Mouse (Mus musculus): ENCODE data around the gene Xrcc1. TPM values are rescaled to one million over a fixed set of nuclear protein-coding genes. Genes with fewer than 3 reads are reported as not detected.
A peak's percentile ranks its signal among the peaks of the same experiment; 100 is the strongest.

Xrcc1 gene
- polyA plus RNA-seq, 1 experiment from 2014 or later, result 63.0 TPM

GRCm38 (mm10) chr7:24571071-24571470 lies 25.0 kb downstream of the Xrcc1 start:
- Histone ChIP-seq H3K4me1 (peaks cover 3% of the 10 kb centered on the region; the same call in 1 of the 2 replicates), H3K27me3 (replicated peaks) (no peaks in the 10 kb centered on the region), H3K4me3 (no peak overlapping the region), H3K27ac (no peak overlapping the region), H3K4me2 (no peak overlapping the region), H3K9me3 (replicated peaks) (no peaks in the 10 kb centered on the region), H3K9ac (no peak overlapping the region), H3K36me3 (peaks cover 72% of the 10 kb centered on the region)
- WGBS (ENCODE audit: insufficient replicate concordance), result 72% methylated on average over 4 of the region's 4 CpGs
- ATAC-seq, result no peak

DNA sequence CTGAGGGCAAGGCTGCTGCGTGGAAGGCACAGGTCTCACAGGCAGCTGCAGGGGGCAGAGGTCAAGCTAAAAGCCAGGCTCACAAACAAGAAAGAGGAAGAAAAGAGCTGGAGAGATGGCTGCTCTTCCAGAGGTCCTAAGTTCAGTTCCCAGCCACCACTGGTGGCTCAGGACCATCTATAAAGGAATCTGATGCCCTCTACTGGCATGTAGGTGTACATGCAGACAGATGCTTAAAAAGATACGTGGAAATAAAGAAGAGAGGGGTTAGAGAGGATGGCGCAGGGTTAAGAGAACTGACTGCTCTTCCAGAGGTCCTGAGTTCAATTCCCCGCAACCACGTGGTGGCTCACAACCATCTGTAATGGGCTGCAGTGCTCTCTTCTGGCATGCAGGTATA lies 26.4 kb downstream of the Xrcc1 start:
- no peak overlapping the region for H3K4me3 ChIP-seq
- H3K4me2 ChIP-seq, result no peak overlapping the region
- H3K27me3 ChIP-seq (replicated peaks), result no peaks in the 10 kb centered on the region
- H3K9ac ChIP-seq, result no peak overlapping the region
- no peak for ATAC-seq
- no peaks in the 10 kb centered on the region for H3K9me3 ChIP-seq (replicated peaks)
- H3K36me3 ChIP-seq, result peaks cover 58% of the 10 kb centered on the region
- H3K4me1 ChIP-seq, result peaks cover 3% of the 10 kb centered on the region; the same call in 1 of the 2 replicates
- 56% methylated on average over 5 of the region's 5 CpGs for WGBS (ENCODE audit: insufficient replicate concordance)
- no peak overlapping the region for H3K27ac ChIP-seq

DNA sequence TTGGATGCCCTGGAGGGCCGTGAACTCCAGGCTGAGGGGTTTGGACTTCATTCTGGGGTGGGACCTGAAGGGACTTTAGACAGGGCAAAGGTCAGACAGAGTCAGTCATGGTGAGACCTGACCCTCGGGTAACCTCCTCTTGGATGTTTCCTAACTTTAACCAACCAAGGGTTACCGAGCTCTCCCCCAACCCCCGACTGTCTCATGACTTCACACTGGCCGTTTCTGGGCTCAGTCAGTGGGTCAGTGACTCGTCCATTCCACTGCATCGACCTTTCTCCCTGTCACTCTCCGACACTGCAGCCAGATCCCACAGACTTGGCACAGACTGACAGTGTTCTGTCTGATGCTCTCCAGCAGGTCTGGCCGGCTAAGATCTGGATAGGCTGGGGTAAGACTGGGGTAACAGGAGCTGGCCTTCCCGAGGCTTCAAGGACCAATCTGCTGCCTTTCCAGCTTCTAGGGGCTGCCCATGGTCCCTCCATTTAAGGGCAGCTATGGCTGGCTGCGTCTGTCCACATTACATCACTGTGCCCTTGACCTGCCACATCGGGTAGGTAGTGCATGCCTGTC lies 28.2 kb downstream of the Xrcc1 start:
- Histone ChIP-seq H3K9me3 (replicated peaks) (no peaks in the 10 kb centered on the region), H3K36me3 (peaks cover 39% of the 10 kb centered on the region), H3K9ac (no peak overlapping the region), H3K27ac (no peak overlapping the region), H3K4me3 (no peak overlapping the region), H3K4me1 (peaks cover 3% of the 10 kb centered on the region; the same call in 1 of the 2 replicates), H3K27me3 (replicated peaks) (no peaks in the 10 kb centered on the region), H3K4me2 (no peak overlapping the region)
- peak; percentile 50 for ATAC-seq
- 58% methylated on average over 12 of the region's 12 CpGs for WGBS (ENCODE audit: insufficient replicate concordance)

DNA sequence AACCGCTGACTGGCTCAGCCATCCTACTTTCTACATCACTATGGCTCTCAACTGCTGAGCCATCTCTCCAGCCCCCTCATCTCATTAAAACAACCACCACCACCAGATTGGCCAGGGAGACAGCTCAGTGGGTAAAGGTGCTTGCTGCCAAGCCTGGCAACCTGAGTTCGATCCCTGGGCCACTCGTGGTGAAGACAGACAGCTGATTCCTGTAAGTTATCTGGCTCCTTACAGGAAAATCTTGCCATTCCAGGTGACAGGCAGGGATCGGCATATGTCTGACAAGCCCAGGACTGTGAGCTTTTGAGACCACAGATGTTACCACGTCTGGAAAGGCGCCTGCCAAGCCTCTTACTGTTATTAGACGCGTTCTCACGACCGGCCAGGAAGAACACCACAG lies 31.7 kb downstream of the Xrcc1 start:
- Histone ChIP-seq H3K4me2 (no peak overlapping the region), H3K36me3 (peaks cover 8% of the 10 kb centered on the region)

GRCm38 (mm10) chr7:24584876-24585275 lies 38.8 kb downstream of the Xrcc1 start:
- Histone ChIP-seq H3K9ac (no peak overlapping the region), H3K36me3 (no peaks in the 10 kb centered on the region), H3K4me2 (no peak overlapping the region), H3K9me3 (replicated peaks) (0 out of 2 replicates have a peak, but pooled peaks cover 3% of the 10 kb centered on the region), H3K4me3 (no peak overlapping the region), H3K4me1 (peaks cover 21% of the 10 kb centered on the region), H3K27ac (no peak overlapping the region), H3K27me3 (replicated peaks) (peaks cover 44% of the 10 kb centered on the region)
- no peak for ATAC-seq
- WGBS (ENCODE audit: insufficient replicate concordance), result 82% methylated on average over 6 of the region's 6 CpGs

More for the DNA sequence above, 31.7 kb downstream of the Xrcc1 start:
- Histone ChIP-seq H3K27ac (no peak overlapping the region), H3K27me3 (replicated peaks) (no peaks in the 10 kb centered on the region), H3K9ac (no peak overlapping the region), H3K9me3 (replicated peaks) (no peaks in the 10 kb centered on the region), H3K4me1 (peaks cover 3% of the 10 kb centered on the region; the same call in 1 of the 2 replicates), H3K4me3 (no peak overlapping the region)
- WGBS (ENCODE audit: insufficient replicate concordance), result 81% methylated on average over 10 of the region's 10 CpGs
- no peak for ATAC-seq

DNA sequence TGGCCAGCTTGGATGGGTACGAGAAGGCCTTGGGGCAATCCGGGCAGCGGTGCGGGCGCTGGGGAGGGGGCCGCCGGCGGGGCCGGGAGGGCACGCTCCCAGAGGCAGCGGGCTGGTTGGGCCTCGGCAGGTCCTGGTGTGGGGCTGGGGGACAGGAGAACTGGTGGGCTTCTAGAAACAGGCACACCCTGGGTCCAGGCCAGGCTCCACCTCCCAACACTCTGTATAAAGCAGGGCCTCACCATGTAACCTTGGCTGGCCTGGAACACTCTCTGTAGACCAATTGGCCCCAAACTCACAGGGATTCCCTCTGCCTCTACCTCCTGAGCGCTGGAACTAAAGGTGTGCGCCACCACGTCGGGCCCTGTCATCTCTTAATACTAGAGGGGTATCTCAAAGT lies 39.9 kb downstream of the Xrcc1 start:
- H3K4me3 ChIP-seq, result no peak overlapping the region
- H3K9ac ChIP-seq, result no peak overlapping the region
- no peak for ATAC-seq
- H3K4me2 ChIP-seq, result no peak overlapping the region
- 0 out of 2 replicates have a peak, but pooled peaks cover 3% of the 10 kb centered on the region for H3K9me3 ChIP-seq (replicated peaks)
- WGBS (ENCODE audit: insufficient replicate concordance), result 39% methylated on average over 16 of the region's 16 CpGs
- H3K27ac ChIP-seq, result no peak overlapping the region
- H3K4me1 ChIP-seq, result peaks cover 30% of the 10 kb centered on the region
- H3K36me3 ChIP-seq, result no peaks in the 10 kb centered on the region
- peaks cover 44% of the 10 kb centered on the region for H3K27me3 ChIP-seq (replicated peaks)

DNA sequence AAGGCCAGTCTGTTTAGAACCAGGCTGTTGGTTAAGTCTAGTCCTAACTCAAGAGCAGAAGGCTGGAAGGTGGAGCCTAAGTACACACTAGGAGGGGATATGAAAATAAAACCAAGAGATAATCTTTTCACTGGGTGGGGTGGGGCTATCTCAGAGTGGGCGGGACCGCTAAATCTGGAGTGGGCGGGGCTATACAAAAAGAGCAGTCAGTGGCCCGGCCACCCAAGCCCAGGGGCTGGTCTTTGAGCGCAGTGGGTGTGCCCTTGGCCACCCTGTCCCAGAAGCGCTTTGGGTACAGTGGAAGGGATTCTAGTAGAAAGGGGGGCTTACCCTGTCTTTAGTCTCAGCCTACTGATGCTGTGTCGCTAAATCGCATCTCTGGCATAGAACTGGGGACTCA lies 40.7 kb downstream of the Xrcc1 start:
- peak; percentile 78 for ATAC-seq
- H3K27ac ChIP-seq, result no peak overlapping the region
- no peaks in the 10 kb centered on the region for H3K36me3 ChIP-seq
- no peak overlapping the region for H3K9ac ChIP-seq
- H3K4me3 ChIP-seq, result peak overlapping the region; percentile 52
- H3K4me1 ChIP-seq, result peaks cover 39% of the 10 kb centered on the region
- H3K4me2 ChIP-seq, result peak overlapping the region; percentile 78
- 0 out of 2 replicates have a peak, but pooled peaks cover 3% of the 10 kb centered on the region for H3K9me3 ChIP-seq (replicated peaks)
- WGBS (ENCODE audit: insufficient replicate concordance), result 7% methylated on average over 8 of the region's 8 CpGs
- H3K27me3 ChIP-seq (replicated peaks), result peaks cover 44% of the 10 kb centered on the region

GRCm38 (mm10) chr7:24587330-24588105 lies 41.4 kb downstream of the Xrcc1 start, which contains the start of the genes Ethe1 and Zfp575:
Ethe1 (plus strand) TSS chr7:24587543.
Zfp575 (minus strand) TSS chr7:24587641.
- Histone ChIP-seq H3K27me3 (replicated peaks) (peaks cover 44% of the 10 kb centered on the region), H3K27ac (no peak within 1 kb of the TSS), H3K4me3 (peak within 1 kb of the TSS; percentile 52), H3K9ac (peak within 1 kb of the TSS; percentile 50; the same call in 1 of the 2 replicates), H3K9me3 (replicated peaks) (0 out of 2 replicates have a peak, but pooled peaks cover 3% of the 10 kb centered on the region), H3K36me3 (no peaks in the 10 kb centered on the region), H3K4me1 (peaks cover 45% of the 10 kb centered on the region), H3K4me2 (peak within 1 kb of the TSS; percentile 78)
- ATAC-seq, result peak; percentile 13
- 9% methylated on average over 30 of the region's 30 CpGs for WGBS (ENCODE audit: insufficient replicate concordance)

DNA sequence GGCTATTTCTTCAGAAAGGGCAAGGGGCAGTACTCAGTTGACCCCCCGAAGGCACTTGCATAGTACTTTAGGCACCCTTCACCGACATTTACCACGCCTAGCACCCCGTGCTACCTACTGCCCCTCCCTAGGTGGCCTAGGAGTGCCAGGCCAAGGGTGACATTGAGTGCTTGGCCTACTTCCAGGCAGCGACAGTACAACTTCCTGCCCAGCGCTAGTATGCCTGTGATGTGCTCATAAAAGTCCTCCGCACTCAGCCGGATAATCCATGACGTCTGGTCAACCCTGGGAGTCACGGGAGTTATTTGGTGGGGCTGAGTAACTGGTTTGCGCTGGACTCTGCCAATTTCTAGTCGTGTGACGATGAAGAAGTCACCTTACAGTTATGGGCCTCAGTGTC lies 42.2 kb downstream of the Xrcc1 start:
- H3K27ac ChIP-seq, result no peak overlapping the region
- 78% methylated on average over 13 of the region's 13 CpGs for WGBS (ENCODE audit: insufficient replicate concordance)
- H3K4me3 ChIP-seq, result no peak overlapping the region
- no peaks in the 10 kb centered on the region for H3K36me3 ChIP-seq
- H3K27me3 ChIP-seq (replicated peaks), result peaks cover 44% of the 10 kb centered on the region
- peaks cover 54% of the 10 kb centered on the region for H3K4me1 ChIP-seq
- ATAC-seq, result no peak
- H3K9ac ChIP-seq, result no peak overlapping the region
- H3K4me2 ChIP-seq, result no peak overlapping the region
- H3K9me3 ChIP-seq (replicated peaks), result 0 out of 2 replicates have a peak, but pooled peaks cover 3% of the 10 kb centered on the region

- WGBS (ENCODE audit: insufficient replicate concordance), result 29% methylated on average over 5 of the region's 5 CpGs
- Histone ChIP-seq H3K4me2 (peak overlapping the region; percentile 83), H3K4me3 (no peak overlapping the region), H3K9me3 (replicated peaks) (no peaks in the 10 kb centered on the region), H3K9ac (no peak overlapping the region), H3K27me3 (replicated peaks) (peaks cover 35% of the 10 kb centered on the region), H3K27ac (peak overlapping the region; percentile 46), H3K4me1 (peaks cover 69% of the 10 kb centered on the region), H3K36me3 (no peaks in the 10 kb centered on the region)
- peak; percentile 71 for ATAC-seq
Observed at GRCm38 (mm10) chr7:24591735-24592134, 45.6 kb downstream of the Xrcc1 start.

- no peak overlapping the region for H3K9ac ChIP-seq
- H3K27ac ChIP-seq, result peak overlapping the region; percentile 46
- H3K27me3 ChIP-seq (replicated peaks), result peaks cover 31% of the 10 kb centered on the region
- H3K36me3 ChIP-seq, result no peaks in the 10 kb centered on the region
- H3K4me2 ChIP-seq, result peak overlapping the region; percentile 83
- WGBS (ENCODE audit: insufficient replicate concordance), result 54% methylated on average over 4 of the region's 4 CpGs
- no peak overlapping the region for H3K4me3 ChIP-seq
- no peaks in the 10 kb centered on the region for H3K9me3 ChIP-seq (replicated peaks)
- ATAC-seq, result no peak
- peaks cover 65% of the 10 kb centered on the region for H3K4me1 ChIP-seq
Observed at GRCm38 (mm10) chr7:24592163-24592562, 46.1 kb downstream of the Xrcc1 start.

GRCm38 (mm10) chr7:24592781-24593180 lies 46.7 kb downstream of the Xrcc1 start:
- Histone ChIP-seq H3K4me1 (peaks cover 59% of the 10 kb centered on the region), H3K27ac (peak overlapping the region; percentile 46; the same call in 1 of the 2 replicates), H3K36me3 (no peaks in the 10 kb centered on the region), H3K9me3 (replicated peaks) (no peaks in the 10 kb centered on the region), H3K27me3 (replicated peaks) (peaks cover 25% of the 10 kb centered on the region), H3K4me2 (peak overlapping the region; percentile 83; the same call in 1 of the 2 replicates), H3K4me3 (0 out of 2 replicates have a peak overlapping the region, but pooled peaks have one; percentile 61), H3K9ac (0 out of 2 replicates have a peak overlapping the region, but pooled peaks have one; percentile 6)
- ATAC-seq, result no peak
- 86% methylated on average over 6 of the region's 6 CpGs for WGBS (ENCODE audit: insufficient replicate concordance)

All from liver, embryonic 12.5 days (tissue).